Mouse (Mus musculus): ENCODE results near the gene Tmco4. TPM values are rescaled to one million over a fixed set of nuclear protein-coding genes. Genes with fewer than 3 reads are reported as not detected.

Tmco4 gene
- total RNA-seq, 4 experiments from 2014 or later: 19.1 to 23.0 (median 21.1) TPM

- no peak for DNase-seq
These were observed 122.7 kb downstream of the Tmco4 start for GRCm38 (mm10) chr4:139095406-139095805.

GRCm38 (mm10) chr4:139096201-139096600, 123.5 kb downstream of the Tmco4 start:
- no peak for DNase-seq

GRCm38 (mm10) chr4:139100326-139100725, 127.6 kb downstream of the Tmco4 start:
- no peak for DNase-seq

- DNase-seq: no peak
These were observed 128.9 kb downstream of the Tmco4 start for GRCm38 (mm10) chr4:139101546-139101945.

- no peak for DNase-seq
These were observed 132.8 kb downstream of the Tmco4 start for GRCm38 (mm10) chr4:139105453-139105852.

Other genes starting within 250 kb of the Tmco4 start
- under 1 TPM in 3 of 4 experiments, not detected in 1; 0.52 to 0.81 (median 0.68) TPM for gene Pla2g2c, start 248.1 kb upstream of the Tmco4 start, total RNA-seq (2022)
- 1 to 10 TPM; 1.0 to 3.9 (median 2.3) TPM for gene Ubxn10, start 235.7 kb upstream of the Tmco4 start, total RNA-seq (2022)
- gene Pla2g2f, start 215.3 kb upstream of the Tmco4 start, total RNA-seq (2022): 10 to 100 TPM; 27.9 to 46.9 (median 39.1) TPM
- gene Pla2g2d, start 197.2 kb upstream of the Tmco4 start, total RNA-seq (2022): 1 to 10 TPM; 1.8 to 4.1 (median 2.8) TPM
- gene Pla2g5, start 109.4 kb upstream of the Tmco4 start, total RNA-seq (2022): 10 to 100 TPM; 13.3 to 43.8 (median 24.8) TPM
- gene Gm13030, start 98.9 kb upstream of the Tmco4 start, total RNA-seq (2022): not detected
- gene Pla2g2e, start 94.9 kb upstream of the Tmco4 start, total RNA-seq (2022): 1 to 10 TPM in 2 of 4 experiments, under 1 TPM in 2; 0.46 to 2.9 (median 0.86) TPM
- 10 to 100 TPM; 10.6 to 11.7 (median 11.3) TPM for gene Otud3, start 58.9 kb upstream of the Tmco4 start, total RNA-seq (2022)
- gene Rnf186, start 5.8 kb upstream of the Tmco4 start, total RNA-seq (2022): not detected
- under 1 TPM; 0.48 to 0.99 (median 0.84) TPM for gene Htr6, start 102.7 kb downstream of the Tmco4 start, total RNA-seq (2022)
- 10 to 100 TPM; 55.4 to 73.9 (median 64.2) TPM for gene Nbl1, start 120.1 kb downstream of the Tmco4 start, total RNA-seq (2022)
- 100 to 1,000 TPM; 273 to 460 (median 363) TPM for gene Minos1, start 158.2 kb downstream of the Tmco4 start, total RNA-seq (2022)
- 100 to 1,000 TPM; 357 to 412 (median 388) TPM for gene Capzb, start 220.0 kb downstream of the Tmco4 start, total RNA-seq (2022)